Mouse (Mus musculus): ENCODE results near the gene Rccd1. TPM values are rescaled to one million over a fixed set of nuclear protein-coding genes. Genes with fewer than 3 reads are reported as not detected.

Gene Rccd1
- 3.7 and 4.3 TPM in 2 replicates for polyA plus RNA-seq (2015; fragmentation: Nextera tagmentation; extraction: Ambion mirVana)

DNA sequence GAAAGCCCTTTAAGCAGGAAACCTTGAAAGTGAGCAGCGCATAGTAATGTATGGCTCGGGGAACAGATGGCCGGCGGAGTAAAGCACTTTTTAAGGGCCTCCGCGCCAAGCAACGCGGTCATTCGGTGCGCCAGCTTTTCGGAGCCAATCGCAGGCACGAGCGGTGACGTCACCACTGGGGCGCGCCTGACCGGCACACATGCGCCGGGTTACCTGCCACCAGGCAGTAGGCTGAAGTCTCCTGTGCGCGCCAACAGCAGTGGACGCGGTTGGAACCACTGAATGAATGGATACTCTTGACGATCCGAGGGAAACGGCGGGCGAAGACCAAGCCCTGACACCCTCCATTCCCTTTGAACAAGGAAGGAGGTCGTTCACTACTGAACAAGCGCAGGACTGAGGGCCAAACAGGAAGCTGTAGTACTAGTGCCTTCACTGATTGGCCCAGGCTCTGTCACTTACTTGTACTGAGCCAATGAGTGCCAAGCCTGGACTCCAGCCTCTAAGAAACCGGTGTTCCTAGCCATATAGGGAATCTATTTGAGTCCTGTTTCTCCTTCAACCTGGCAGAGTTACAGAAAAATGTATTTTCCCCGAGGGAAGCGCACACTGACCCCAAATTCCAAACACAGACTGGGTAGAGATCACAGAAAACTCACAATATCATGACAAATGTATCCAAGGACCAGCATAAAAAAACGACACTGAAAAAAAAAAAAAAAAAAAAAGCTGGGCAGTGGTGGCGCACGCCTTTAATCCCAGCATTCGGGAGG is at the start of gene Rccd1:
Gene Rccd1, minus strand, starts transcription at position 412 of the 773 bp plus-strand sequence.
- Histone ChIP-seq H3K9me3 (replicated peaks; ENCODE audit: low read length) (no peaks in the 10 kb centered on the region), H3K4me3 (replicated peaks; ENCODE audit: low read depth, low read length) (peak within 1 kb of the TSS; percentile 50), H3K27me3 (ENCODE audit: insufficient read depth, low read length) (no peaks in the 10 kb centered on the region), H3K9ac (ENCODE audit: low read depth, low read length) (peak within 1 kb of the TSS; percentile 45), H3K4me1 (replicated peaks; ENCODE audit: insufficient read depth, low read length) (peaks cover 3% of the 10 kb centered on the region; the same call in 1 of the 2 replicates), H3K4me2 (ENCODE audit: low read length) (peak within 1 kb of the TSS; percentile 66), H3K27ac (peak within 1 kb of the TSS; percentile 74; the same call in 1 of the 2 replicates), H3K36me3 (ENCODE audit: insufficient read depth, low read length) (peaks cover 34% of the 10 kb centered on the region)
- 2% methylated on average over 38 of the region's 38 CpGs for WGBS
- peak; percentile 98 for ATAC-seq (replicated peaks; ENCODE audit: low FRiP score, low read depth)
- DNase-seq (ENCODE audit: low spot score) = peak; percentile 99
- no peak for TF ChIP-seq CTCF (IDR thresholded peaks at IDR 0.05; ENCODE audit: low read depth)

DNA sequence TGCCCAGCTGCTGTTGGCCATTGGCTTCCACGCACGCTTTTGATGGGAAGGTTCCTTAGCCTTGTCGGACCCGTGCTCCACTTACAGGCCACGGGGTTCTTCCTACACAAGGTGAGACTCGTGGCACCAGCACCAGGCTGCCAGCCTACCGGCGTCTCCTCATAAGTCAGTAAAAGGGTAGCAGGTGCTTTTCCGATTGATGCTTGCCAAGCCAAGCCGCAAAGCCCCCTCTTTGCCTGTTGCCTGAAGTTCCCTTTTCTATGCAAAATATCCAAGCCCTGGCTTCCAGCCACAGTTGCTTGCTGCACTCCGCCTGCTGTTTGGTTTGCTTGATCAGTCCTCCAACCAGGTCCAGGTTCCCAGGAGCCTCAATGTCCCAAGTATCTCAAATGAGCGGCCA is 49.6 kb upstream of the Rccd1 start:
- Histone ChIP-seq H3K9ac (ENCODE audit: low read depth, low read length) (no peak overlapping the region), H3K4me1 (replicated peaks; ENCODE audit: insufficient read depth, low read length) (peaks cover 13% of the 10 kb centered on the region), H3K4me2 (ENCODE audit: low read length) (no peak overlapping the region), H3K9me3 (replicated peaks; ENCODE audit: low read length) (no peaks in the 10 kb centered on the region), H3K27me3 (ENCODE audit: insufficient read depth, low read length) (no peaks in the 10 kb centered on the region), H3K4me3 (replicated peaks; ENCODE audit: low read depth, low read length) (no peak overlapping the region), H3K27ac (no peak overlapping the region), H3K36me3 (ENCODE audit: insufficient read depth, low read length) (0 out of 2 replicates have a peak, but pooled peaks cover 3% of the 10 kb centered on the region)
- TF ChIP-seq CTCF (IDR thresholded peaks at IDR 0.05; ENCODE audit: low read depth) = no peak
- ATAC-seq (replicated peaks; ENCODE audit: low FRiP score, low read depth) (no peak), DNase-seq (ENCODE audit: low spot score) (no peak)
- WGBS = 83% methylated on average over 12 of the region's 12 CpGs

DNA sequence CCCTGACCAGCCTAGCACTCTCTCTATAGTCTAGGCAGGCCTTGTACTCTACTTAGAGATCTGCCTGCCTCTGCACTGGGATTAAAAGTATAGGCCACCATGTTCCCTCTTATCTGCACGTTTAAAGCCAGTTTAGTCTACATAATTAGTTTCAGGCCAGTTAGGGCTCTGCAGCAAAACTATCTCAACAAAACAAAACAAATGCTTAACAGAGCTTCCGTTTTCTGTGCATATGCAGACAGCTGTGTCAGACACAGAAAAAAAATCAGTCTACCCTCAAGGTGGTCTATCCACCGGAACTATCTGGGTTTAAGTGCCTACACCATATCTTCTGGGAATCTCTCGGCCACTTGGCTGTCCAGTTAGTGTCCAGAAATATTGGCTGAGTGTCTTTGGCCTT is 49.1 kb upstream of the Rccd1 start:
- Histone ChIP-seq H3K27me3 (ENCODE audit: insufficient read depth, low read length) (no peaks in the 10 kb centered on the region), H3K4me2 (ENCODE audit: low read length) (no peak overlapping the region), H3K36me3 (ENCODE audit: insufficient read depth, low read length) (0 out of 2 replicates have a peak, but pooled peaks cover 6% of the 10 kb centered on the region), H3K4me1 (replicated peaks; ENCODE audit: insufficient read depth, low read length) (peaks cover 17% of the 10 kb centered on the region), H3K27ac (no peak overlapping the region), H3K4me3 (replicated peaks; ENCODE audit: low read depth, low read length) (no peak overlapping the region), H3K9me3 (replicated peaks; ENCODE audit: low read length) (no peaks in the 10 kb centered on the region), H3K9ac (ENCODE audit: low read depth, low read length) (no peak overlapping the region)
- DNase-seq (ENCODE audit: low spot score) (no peak), ATAC-seq (replicated peaks; ENCODE audit: low FRiP score, low read depth) (no peak)
- TF ChIP-seq CTCF (IDR thresholded peaks at IDR 0.05; ENCODE audit: low read depth) = no peak
- WGBS = 84% methylated on average over 4 of the region's 4 CpGs

GRCm38 (mm10) chr7:80372667-80373066 is 48.4 kb upstream of the Rccd1 start:
- no peak for ATAC-seq (replicated peaks; ENCODE audit: low FRiP score, low read depth)
- 53% methylated on average over 2 of the region's 2 CpGs for WGBS

GRCm38 (mm10) chr7:80372166-80372565 is 47.9 kb upstream of the Rccd1 start:
- Histone ChIP-seq H3K4me3 (replicated peaks; ENCODE audit: low read depth, low read length) (no peak overlapping the region), H3K4me1 (replicated peaks; ENCODE audit: insufficient read depth, low read length) (peaks cover 15% of the 10 kb centered on the region), H3K36me3 (ENCODE audit: insufficient read depth, low read length) (peaks cover 14% of the 10 kb centered on the region; the same call in 1 of the 2 replicates), H3K27ac (no peak overlapping the region), H3K9me3 (replicated peaks; ENCODE audit: low read length) (no peaks in the 10 kb centered on the region), H3K9ac (ENCODE audit: low read depth, low read length) (no peak overlapping the region), H3K27me3 (ENCODE audit: insufficient read depth, low read length) (no peaks in the 10 kb centered on the region), H3K4me2 (ENCODE audit: low read length) (no peak overlapping the region)
- WGBS = 89% methylated on average over 3 of the region's 3 CpGs
- DNase-seq (ENCODE audit: low spot score) (no peak), ATAC-seq (replicated peaks; ENCODE audit: low FRiP score, low read depth) (no peak)
- TF ChIP-seq CTCF (IDR thresholded peaks at IDR 0.05; ENCODE audit: low read depth) = no peak

More at GRCm38 (mm10) chr7:80372667-80373066, 48.4 kb upstream of the Rccd1 start:
- Histone ChIP-seq H3K9me3 (replicated peaks; ENCODE audit: low read length) (no peaks in the 10 kb centered on the region), H3K4me1 (replicated peaks; ENCODE audit: insufficient read depth, low read length) (peaks cover 16% of the 10 kb centered on the region), H3K36me3 (ENCODE audit: insufficient read depth, low read length) (peaks cover 9% of the 10 kb centered on the region; the same call in 1 of the 2 replicates), H3K27ac (no peak overlapping the region), H3K27me3 (ENCODE audit: insufficient read depth, low read length) (no peaks in the 10 kb centered on the region), H3K4me2 (ENCODE audit: low read length) (no peak overlapping the region), H3K4me3 (replicated peaks; ENCODE audit: low read depth, low read length) (no peak overlapping the region), H3K9ac (ENCODE audit: low read depth, low read length) (no peak overlapping the region)
- no peak for DNase-seq (ENCODE audit: low spot score)
- no peak for TF ChIP-seq CTCF (IDR thresholded peaks at IDR 0.05; ENCODE audit: low read depth)

DNA sequence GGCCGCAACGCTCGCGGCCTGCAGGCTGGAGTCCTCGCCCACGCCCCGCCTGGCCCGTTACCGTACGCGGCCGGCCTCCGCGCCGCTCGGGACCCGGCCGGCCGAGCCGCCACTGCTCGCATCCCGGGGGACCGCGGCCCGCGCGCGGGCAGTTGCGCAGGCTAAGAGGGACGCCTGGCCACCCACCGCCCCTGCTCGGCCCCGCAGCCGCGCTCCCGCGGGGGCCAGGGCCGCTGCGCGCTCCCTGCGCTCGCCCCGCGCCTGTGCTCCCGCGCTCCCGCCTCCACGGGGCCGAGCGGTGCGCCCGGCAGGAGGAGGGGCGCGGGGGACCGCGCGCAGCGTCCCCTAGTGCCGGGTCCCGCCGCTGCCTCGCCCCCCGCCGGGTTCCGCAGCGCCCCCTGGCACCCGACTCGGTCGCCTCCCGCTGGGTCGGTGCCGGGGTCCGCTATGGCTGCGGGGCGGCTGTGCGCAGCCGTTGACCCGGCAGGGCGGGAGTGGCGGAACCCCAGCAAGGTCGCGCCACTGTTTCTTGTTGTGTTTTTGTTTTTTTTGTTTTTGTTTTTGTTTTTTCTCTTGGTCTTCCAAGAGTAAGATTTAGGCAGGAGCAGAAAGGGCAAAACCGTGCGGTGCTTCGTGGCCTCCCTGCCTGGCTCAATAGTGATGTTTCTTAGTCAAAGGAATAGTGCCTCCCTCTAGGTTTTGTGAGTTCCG is 46.9 kb upstream of the Rccd1 start, which contains the start of gene Man2a2:
Gene Man2a2, minus strand, starts transcription at position 335 of the 711 bp plus-strand sequence.
- no peaks in the 10 kb centered on the region for H3K27me3 ChIP-seq (ENCODE audit: insufficient read depth, low read length)
- H3K27ac ChIP-seq = peak within 1 kb of the TSS; percentile 87
- H3K9me3 ChIP-seq (replicated peaks; ENCODE audit: low read length) = no peaks in the 10 kb centered on the region
- peak within 1 kb of the TSS; percentile 84 for H3K9ac ChIP-seq (ENCODE audit: low read depth, low read length)
- under 1% methylated on average over 81 of the region's 86 CpGs for WGBS
- DNase-seq (ENCODE audit: low spot score) (peak; percentile 86), ATAC-seq (replicated peaks; ENCODE audit: low FRiP score, low read depth) (peak; percentile 53)
- H3K36me3 ChIP-seq (ENCODE audit: insufficient read depth, low read length) = peaks cover 22% of the 10 kb centered on the region; the same call in 1 of the 2 replicates
- H3K4me3 ChIP-seq (replicated peaks; ENCODE audit: low read depth, low read length) = peak within 1 kb of the TSS; percentile 94
- TF ChIP-seq CTCF (IDR thresholded peaks at IDR 0.05; ENCODE audit: low read depth) = peak; percentile 70
- peaks cover 15% of the 10 kb centered on the region for H3K4me1 ChIP-seq (replicated peaks; ENCODE audit: insufficient read depth, low read length)
- peak within 1 kb of the TSS; percentile 92 for H3K4me2 ChIP-seq (ENCODE audit: low read length)
